8 mouse cellular contexts compared by ENCODE assay signal in genomic region chr7:141456739-141457138, GRCm38 (mm10). TPM values are rescaled to one million over a fixed set of nuclear protein-coding genes. Genes with fewer than 3 reads are reported as not detected.
A peak's percentile ranks its signal among the peaks of the same experiment; 100 is the strongest.
DNase-seq lines count a peak whose midpoint lies in the region; ATAC-seq and TF ChIP-seq lines count a peak whose summit lies in the region.

No protein-coding gene starts in this region.

- DNase-seq in adrenal gland, adult 2 months: peak; percentile 87
- DNase-seq in adrenal gland, postnatal 4 days (ENCODE audit: low spot score in 2 of 2): no peak
- no peak for DNase-seq in layer of hippocampus, adult 2 months (ENCODE audit: low spot score in 2 of 2)
- no peak for DNase-seq in layer of hippocampus, adult 9-10 months (ENCODE audit: low spot score)
- DNase-seq in forebrain, embryonic 14.5 days (ENCODE audit: low spot score): no peak
- DNase-seq in lung, postnatal 0 days (ENCODE audit: low spot score): peak; percentile 60
- DNase-seq in thymus, postnatal 0 days (ENCODE audit: low spot score): no peak

- H3K27me3 ChIP-seq in forebrain, embryonic 14.5 days (replicated peaks; ENCODE audit: control insufficient read depth, insufficient read depth, low read length): peaks cover 16% of the 10 kb centered on the region
- H3K27me3 ChIP-seq in lung, postnatal 0 days (replicated peaks; ENCODE audit: insufficient read depth, low read length): no peaks in the 10 kb centered on the region

- ATAC-seq in forebrain, embryonic 14.5 days: no peak
- ATAC-seq in lung, postnatal 0 days: no peak
- no peak for ATAC-seq in granulocyte monocyte progenitor cell, adult 5-6 weeks (replicated peaks; ENCODE audit: poor library complexity, severe bottlenecking)

- WGBS in forebrain, embryonic 14.5 days: 90% methylated on average over 6 of the region's 6 CpGs
- WGBS in lung, postnatal 0 days: 66% methylated on average over 6 of the region's 6 CpGs

- H3K9ac ChIP-seq in forebrain, embryonic 14.5 days (ENCODE audit: low read length): no peak overlapping the region
- H3K9ac ChIP-seq in lung, postnatal 0 days (replicated peaks; ENCODE audit: low read depth): no peak overlapping the region

- peaks cover 12% of the 10 kb centered on the region; the same call in 1 of the 2 replicates for H3K4me1 ChIP-seq in forebrain, embryonic 14.5 days (ENCODE audit: control insufficient read depth, insufficient read depth, low read length)
- H3K4me1 ChIP-seq in lung, postnatal 0 days (ENCODE audit: insufficient read depth, low read depth, low read length): peaks cover 29% of the 10 kb centered on the region

- no peak for TF ChIP-seq CTCF in layer of hippocampus, adult 2 months (conservative IDR thresholded peaks at IDR 0.05)
- no peak for TF ChIP-seq CTCF in lung, postnatal 0 days (IDR thresholded peaks at IDR 0.05)

- peaks cover 25% of the 10 kb centered on the region for H3K36me3 ChIP-seq in forebrain, embryonic 14.5 days (ENCODE audit: control insufficient read depth, insufficient read depth, low read length)
- H3K36me3 ChIP-seq in lung, postnatal 0 days (ENCODE audit: insufficient read depth, low read length): peaks cover 22% of the 10 kb centered on the region

- no peaks in the 10 kb centered on the region for H3K9me3 ChIP-seq in forebrain, embryonic 14.5 days (replicated peaks; ENCODE audit: control insufficient read depth, low read length)
- no peaks in the 10 kb centered on the region for H3K9me3 ChIP-seq in lung, postnatal 0 days (ENCODE audit: low read length)

- H3K27ac ChIP-seq in layer of hippocampus, adult 2 months: peak overlapping the region; percentile 90; the same call in 1 of the 2 replicates
- H3K27ac ChIP-seq in forebrain, embryonic 14.5 days (ENCODE audit: low read depth, low read length): no peak overlapping the region
- no peak overlapping the region for H3K27ac ChIP-seq in lung, postnatal 0 days (ENCODE audit: low read length)

- TF ChIP-seq EP300 in lung, postnatal 0 days (IDR thresholded peaks at IDR 0.05): no peak

- peak overlapping the region; percentile 82; the same call in 1 of the 2 replicates for H3K4me2 ChIP-seq in forebrain, embryonic 14.5 days (ENCODE audit: low read length)
- peak overlapping the region; percentile 82 for H3K4me2 ChIP-seq in lung, postnatal 0 days (replicated peaks; ENCODE audit: low read depth, low read length)

- no peak overlapping the region for H3K4me3 ChIP-seq in layer of hippocampus, adult 2 months
- no peak overlapping the region for H3K4me3 ChIP-seq in forebrain, embryonic 14.5 days (ENCODE audit: low read depth, low read length)
- no peak overlapping the region for H3K4me3 ChIP-seq in lung, postnatal 0 days (ENCODE audit: low read depth, low read length)

RNA-seq across cellular contexts. Expression of gene Pnpla2, which starts 1.7 kb away (rescaled TPM):
- total RNA-seq in adrenal gland, adult 2 months (2021): 1,000 to 10,000 TPM in 1 of 2 experiments, 100 to 1,000 TPM in 1; 905 to 1,265 TPM
- polyA plus RNA-seq in adrenal gland, adult 2 months (2012; rRNA removed): 1,146 and 1,725 TPM in 2 replicates
- 100 to 1,000 TPM; 173 to 205 TPM for total RNA-seq in adrenal gland, postnatal 4 days (2021)
- total RNA-seq in layer of hippocampus, adult 2 months (2021): 10 to 100 TPM; 25.1 to 28.3 TPM
- 16.3 and 20.5 TPM in 2 replicates for polyA plus RNA-seq in forebrain, embryonic 14.5 days (2014; fragmentation: Nextera tagmentation; extraction: Ambion mirVana)
- 96.0 and 116 TPM in 2 replicates for polyA plus RNA-seq in lung, postnatal 0 days (2015; fragmentation: Nextera tagmentation; extraction: Ambion mirVana)
- polyA plus RNA-seq in thymus, postnatal 0 days (2015; fragmentation: Nextera tagmentation; extraction: Ambion mirVana): 49.2 and 50.5 TPM in 2 replicates
- total RNA-seq in granulocyte monocyte progenitor cell, adult 5-6 weeks (2014; fragmentation: Nextera tagmentation): 93.9 and 97.0 TPM in 2 replicates
- total RNA-seq in granulocyte monocyte progenitor cell, adult 5-6 weeks (2017): 19.0 and 35.1 TPM in 2 replicates

RNA-seq across cellular contexts. Expression of gene Cracr2b, which starts 4.2 kb away (rescaled TPM):
- 10 to 100 TPM; 10.3 to 12.4 TPM for total RNA-seq in adrenal gland, adult 2 months (2021)
- polyA plus RNA-seq in adrenal gland, adult 2 months (2012; rRNA removed): 42.0 and 54.5 TPM in 2 replicates
- total RNA-seq in adrenal gland, postnatal 4 days (2021): 10 to 100 TPM; 13.1 to 14.2 TPM
- total RNA-seq in layer of hippocampus, adult 2 months (2021): 1 to 10 TPM; 4.1 to 6.7 TPM
- polyA plus RNA-seq in forebrain, embryonic 14.5 days (2014; fragmentation: Nextera tagmentation; extraction: Ambion mirVana): 3.0 and 4.3 TPM in 2 replicates
- 74.9 and 82.0 TPM in 2 replicates for polyA plus RNA-seq in lung, postnatal 0 days (2015; fragmentation: Nextera tagmentation; extraction: Ambion mirVana)
- polyA plus RNA-seq in thymus, postnatal 0 days (2015; fragmentation: Nextera tagmentation; extraction: Ambion mirVana): 6.1 and 8.9 TPM in 2 replicates
- total RNA-seq in granulocyte monocyte progenitor cell, adult 5-6 weeks (2014; fragmentation: Nextera tagmentation): 15.8 and 21.3 TPM in 2 replicates
- total RNA-seq in granulocyte monocyte progenitor cell, adult 5-6 weeks (2017): 14.9 and 15.8 TPM in 2 replicates

RNA-seq across cellular contexts. Expression of gene Rplp2, which starts 9.6 kb away (rescaled TPM):
- 1,000 to 10,000 TPM in 1 of 2 experiments, 100 to 1,000 TPM in 1; 577 to 1,228 TPM for total RNA-seq in adrenal gland, adult 2 months (2021)
- polyA plus RNA-seq in adrenal gland, adult 2 months (2012; rRNA removed): 207 and 254 TPM in 2 replicates
- total RNA-seq in adrenal gland, postnatal 4 days (2021): 1,000 to 10,000 TPM; 1,329 to 1,362 TPM
- 100 to 1,000 TPM; 548 to 575 TPM for total RNA-seq in layer of hippocampus, adult 2 months (2021)
- polyA plus RNA-seq in forebrain, embryonic 14.5 days (2014; fragmentation: Nextera tagmentation; extraction: Ambion mirVana): 740 and 845 TPM in 2 replicates
- 878 and 910 TPM in 2 replicates for polyA plus RNA-seq in lung, postnatal 0 days (2015; fragmentation: Nextera tagmentation; extraction: Ambion mirVana)
- 2,028 and 2,062 TPM in 2 replicates for polyA plus RNA-seq in thymus, postnatal 0 days (2015; fragmentation: Nextera tagmentation; extraction: Ambion mirVana)
- 2,601 and 5,139 TPM in 2 replicates for total RNA-seq in granulocyte monocyte progenitor cell, adult 5-6 weeks (2014; fragmentation: Nextera tagmentation)
- total RNA-seq in granulocyte monocyte progenitor cell, adult 5-6 weeks (2017): 2,496 and 4,245 TPM in 2 replicates

RNA-seq across cellular contexts. Expression of gene Cd151, which starts 10.5 kb away (rescaled TPM):
- 100 to 1,000 TPM; 325 to 452 TPM for total RNA-seq in adrenal gland, adult 2 months (2021)
- 899 and 918 TPM in 2 replicates for polyA plus RNA-seq in adrenal gland, adult 2 months (2012; rRNA removed)
- 100 to 1,000 TPM; 209 to 215 TPM for total RNA-seq in adrenal gland, postnatal 4 days (2021)
- 10 to 100 TPM; 23.4 to 25.1 TPM for total RNA-seq in layer of hippocampus, adult 2 months (2021)
- 56.8 and 60.4 TPM in 2 replicates for polyA plus RNA-seq in forebrain, embryonic 14.5 days (2014; fragmentation: Nextera tagmentation; extraction: Ambion mirVana)
- polyA plus RNA-seq in lung, postnatal 0 days (2015; fragmentation: Nextera tagmentation; extraction: Ambion mirVana): 45.1 and 49.6 TPM in 2 replicates
- polyA plus RNA-seq in thymus, postnatal 0 days (2015; fragmentation: Nextera tagmentation; extraction: Ambion mirVana): 11.7 and 13.0 TPM in 2 replicates
- total RNA-seq in granulocyte monocyte progenitor cell, adult 5-6 weeks (2014; fragmentation: Nextera tagmentation): 19.2 and 20.0 TPM in 2 replicates
- 18.4 and 20.4 TPM in 2 replicates for total RNA-seq in granulocyte monocyte progenitor cell, adult 5-6 weeks (2017)

RNA-seq across cellular contexts. Expression of gene Pidd1, which starts 12.9 kb away (rescaled TPM):
- 1 to 10 TPM; 1.4 to 1.5 TPM for total RNA-seq in adrenal gland, adult 2 months (2021)
- 9.2 and 11.2 TPM in 2 replicates for polyA plus RNA-seq in adrenal gland, adult 2 months (2012; rRNA removed)
- 10 to 100 TPM in 1 of 2 experiments, 1 to 10 TPM in 1; 8.4 to 12.6 TPM for total RNA-seq in adrenal gland, postnatal 4 days (2021)
- total RNA-seq in layer of hippocampus, adult 2 months (2021): 1 to 10 TPM; 1.1 to 1.7 TPM
- polyA plus RNA-seq in forebrain, embryonic 14.5 days (2014; fragmentation: Nextera tagmentation; extraction: Ambion mirVana): 5.4 and 5.6 TPM in 2 replicates
- polyA plus RNA-seq in lung, postnatal 0 days (2015; fragmentation: Nextera tagmentation; extraction: Ambion mirVana): 1.7 and 1.8 TPM in 2 replicates
- polyA plus RNA-seq in thymus, postnatal 0 days (2015; fragmentation: Nextera tagmentation; extraction: Ambion mirVana): 13.2 and 14.2 TPM in 2 replicates
- total RNA-seq in granulocyte monocyte progenitor cell, adult 5-6 weeks (2014; fragmentation: Nextera tagmentation): 33.2 and 45.1 TPM in 2 replicates
- 10.5 and 16.4 TPM in 2 replicates for total RNA-seq in granulocyte monocyte progenitor cell, adult 5-6 weeks (2017)

Comparison
In these comparisons a context has a peak if more than half of its experiments do, and no peak if none do; other contexts are left out.
1. DNase-seq: peak in adrenal gland, adult 2 months (single experiment) and lung, postnatal 0 days (single experiment); none in adrenal gland, postnatal 4 days (0 of 2), layer of hippocampus, adult 2 months (0 of 2), layer of hippocampus, adult 9-10 months (single experiment), forebrain, embryonic 14.5 days (single experiment) and thymus, postnatal 0 days (single experiment).
2. RNA of gene Pnpla2, which starts 1.7 kb away (total RNA-seq): 905 to 1,265 TPM in adrenal gland, adult 2 months; 173 to 205 TPM in adrenal gland, postnatal 4 days, 19.0 to 97.0 TPM in granulocyte monocyte progenitor cell, adult 5-6 weeks and 25.1 to 28.3 TPM in layer of hippocampus, adult 2 months; every median in the first group is over 4 times any median in the second.